Mouse (Mus musculus) forebrain, embryonic 16.5 days (tissue): ENCODE data around the gene Cacng3. TPM values are rescaled to one million over a fixed set of nuclear protein-coding genes. Genes with fewer than 3 reads are reported as not detected.
A peak's percentile ranks its signal among the peaks of the same experiment; 100 is the strongest.

Source experiments
- ATAC-seq: fragments of 200-750 bp; cut with Nextera tagmentation; 2 replicates; pipeline ENCODE4 v1.8.0; 2017; ENCODE audit warnings: mild to moderate bottlenecking, moderate library complexity
- H3K27ac ChIP-seq: fragments of 300-500 bp; sonication (generic); 2 replicates; pipeline ENCODE4 v1.5.1; 2014; ENCODE audit warnings: low read length, control low read depth
- H3K27me3 ChIP-seq: fragments of 300-500 bp; sonication (generic); replicated peaks from 2 replicates; pipeline ENCODE4 v1.6.1; 2014; ENCODE audit warnings: low read length; ENCODE audit not compliant: control insufficient read depth, insufficient read depth
- H3K36me3 ChIP-seq: fragments of 300-500 bp; sonication (generic); 2 replicates; pipeline ENCODE4 v1.6.1; 2014; ENCODE audit not compliant: control insufficient read depth, insufficient read depth
- H3K4me1 ChIP-seq: fragments of 300-500 bp; sonication (generic); replicated peaks from 2 replicates; pipeline ENCODE4 v1.6.1; 2014; ENCODE audit warnings: low read length; ENCODE audit not compliant: control insufficient read depth, insufficient read depth
- H3K4me2 ChIP-seq: fragments of 300-500 bp; sonication (generic); 2 replicates; pipeline ENCODE4 v1.6.1; 2014; ENCODE audit warnings: mild to moderate bottlenecking, low read length, control low read depth
- H3K4me3 ChIP-seq: fragments of 300-500 bp; sonication (generic); replicated peaks from 2 replicates; pipeline ENCODE4 v1.5.1; 2014; ENCODE audit warnings: mild to moderate bottlenecking, low read length, control low read depth
- H3K9ac ChIP-seq: fragments of 300-500 bp; sonication (generic); replicated peaks from 2 replicates; pipeline ENCODE4 v1.6.1; 2014; ENCODE audit warnings: low read depth, low read length, control low read depth
- H3K9me3 ChIP-seq: fragments of 300-500 bp; sonication (generic); 2 replicates; pipeline ENCODE4 v1.6.1; 2016; ENCODE audit warnings: low read length; ENCODE audit not compliant: control insufficient read depth
- WGBS: fragments of 180-500 bp; shearing (Covaris S2); extraction: QIAGEN DNeasy Blood & Tissue Kit; methylation state at CpG from one replicate; pipeline ENCODE4 v1.1.7; 2014; 5-methylcytosine and 5-hydroxymethylcytosine counted together
- polyA plus RNA-seq: library from polyadenylated mRNA; unstranded; fragments of >200 nt; fragmentation: Nextera tagmentation; extraction: Ambion mirVana; gene quantifications from 2 replicates; pipeline ENCODE4 v1.2.1, GENCODE M21; 2015

Cacng3 gene
- polyA plus RNA-seq, 1 experiment from 2014 or later, result 12.8 TPM

DNA sequence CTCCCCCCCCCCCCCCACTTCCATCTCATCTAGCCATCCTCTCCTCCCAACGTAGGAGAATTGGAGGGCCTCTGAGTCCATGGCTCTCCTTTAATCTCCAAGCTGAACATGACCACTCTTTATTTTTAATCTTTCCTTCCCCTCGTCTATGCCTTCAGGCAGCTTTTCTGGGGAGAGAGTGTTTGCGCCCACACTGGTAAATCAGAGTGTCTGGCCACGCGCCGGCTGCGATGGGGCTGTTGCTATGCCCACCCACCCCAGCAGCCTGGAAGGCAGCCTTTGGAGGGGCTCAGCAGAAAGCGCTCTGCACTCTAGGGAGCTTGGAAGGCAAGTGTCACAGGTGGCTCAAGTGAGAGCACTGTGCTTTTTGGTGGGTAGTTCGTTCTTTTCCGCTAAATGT is 21.0 kb upstream of the Cacng3 start:
- H3K27me3 ChIP-seq, result no peaks in the 10 kb centered on the region
- H3K4me3 ChIP-seq, result no peak overlapping the region
- no peak overlapping the region for H3K4me2 ChIP-seq
- 87% methylated on average over 10 of the region's 10 CpGs for WGBS
- ATAC-seq, result no peak
- H3K36me3 ChIP-seq, result no peaks in the 10 kb centered on the region
- H3K27ac ChIP-seq, result no peak overlapping the region
- H3K9ac ChIP-seq, result no peak overlapping the region
- H3K9me3 ChIP-seq, result no peaks in the 10 kb centered on the region
- H3K4me1 ChIP-seq, result no peaks in the 10 kb centered on the region

- Histone ChIP-seq H3K4me2 (no peak overlapping the region), H3K4me1 (no peaks in the 10 kb centered on the region), H3K27me3 (no peaks in the 10 kb centered on the region), H3K36me3 (no peaks in the 10 kb centered on the region), H3K27ac (no peak overlapping the region), H3K4me3 (no peak overlapping the region), H3K9ac (no peak overlapping the region), H3K9me3 (no peaks in the 10 kb centered on the region)
- ATAC-seq, result no peak
- WGBS, result 83% methylated on average over 3 of the region's 3 CpGs
Observed at GRCm38 (mm10) chr7:122652523-122652922, 17.8 kb upstream of the Cacng3 start.

GRCm38 (mm10) chr7:122656671-122657070 is 13.6 kb upstream of the Cacng3 start:
- Histone ChIP-seq H3K4me2 (no peak overlapping the region), H3K9me3 (no peaks in the 10 kb centered on the region), H3K4me1 (0 out of 2 replicates have a peak, but pooled peaks cover 2% of the 10 kb centered on the region), H3K9ac (no peak overlapping the region), H3K36me3 (no peaks in the 10 kb centered on the region), H3K27ac (no peak overlapping the region), H3K27me3 (no peaks in the 10 kb centered on the region), H3K4me3 (no peak overlapping the region)
- ATAC-seq, result no peak
- 90% methylated on average over 3 of the region's 3 CpGs for WGBS

DNA sequence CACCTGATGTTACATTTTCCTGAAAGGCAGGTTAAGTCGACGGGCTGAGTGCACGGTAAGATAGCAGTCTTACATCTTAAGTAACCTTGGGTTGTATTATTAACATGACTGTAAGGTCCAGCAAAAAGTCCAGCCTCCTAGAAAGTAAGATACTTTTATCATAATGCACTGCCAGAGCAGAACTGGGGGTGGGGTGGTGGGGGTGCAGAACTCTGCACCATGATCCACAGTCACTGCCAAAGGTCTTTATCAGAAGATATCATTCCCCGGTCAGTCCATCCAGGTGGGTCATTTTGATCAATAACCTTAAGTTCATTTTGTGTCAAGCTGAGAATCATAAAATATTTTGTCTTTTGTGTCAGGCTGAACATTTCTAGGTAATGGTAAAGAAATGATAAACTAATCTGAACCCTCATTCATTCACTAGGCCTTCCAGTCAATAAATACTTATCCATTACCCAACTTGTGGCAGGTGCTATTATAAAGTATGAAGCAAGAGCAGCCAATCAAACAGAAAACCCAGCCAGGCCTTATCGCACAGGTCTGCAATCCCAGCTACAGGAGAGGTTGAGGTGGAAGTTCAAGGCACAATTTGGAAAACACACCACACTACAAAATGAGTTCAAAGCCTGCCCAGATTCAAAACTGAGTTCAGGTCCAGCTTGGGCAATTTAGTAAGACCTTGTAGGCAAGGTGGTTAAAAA is 12.7 kb upstream of the Cacng3 start:
- H3K36me3 ChIP-seq, result no peaks in the 10 kb centered on the region
- H3K27ac ChIP-seq, result no peak overlapping the region
- no peaks in the 10 kb centered on the region for H3K9me3 ChIP-seq
- H3K27me3 ChIP-seq, result no peaks in the 10 kb centered on the region
- H3K4me2 ChIP-seq, result no peak overlapping the region
- no peak overlapping the region for H3K9ac ChIP-seq
- no peak overlapping the region for H3K4me3 ChIP-seq
- 91% methylated on average over 5 of the region's 5 CpGs for WGBS
- ATAC-seq, result no peak
- H3K4me1 ChIP-seq, result 0 out of 2 replicates have a peak, but pooled peaks cover 2% of the 10 kb centered on the region

DNA sequence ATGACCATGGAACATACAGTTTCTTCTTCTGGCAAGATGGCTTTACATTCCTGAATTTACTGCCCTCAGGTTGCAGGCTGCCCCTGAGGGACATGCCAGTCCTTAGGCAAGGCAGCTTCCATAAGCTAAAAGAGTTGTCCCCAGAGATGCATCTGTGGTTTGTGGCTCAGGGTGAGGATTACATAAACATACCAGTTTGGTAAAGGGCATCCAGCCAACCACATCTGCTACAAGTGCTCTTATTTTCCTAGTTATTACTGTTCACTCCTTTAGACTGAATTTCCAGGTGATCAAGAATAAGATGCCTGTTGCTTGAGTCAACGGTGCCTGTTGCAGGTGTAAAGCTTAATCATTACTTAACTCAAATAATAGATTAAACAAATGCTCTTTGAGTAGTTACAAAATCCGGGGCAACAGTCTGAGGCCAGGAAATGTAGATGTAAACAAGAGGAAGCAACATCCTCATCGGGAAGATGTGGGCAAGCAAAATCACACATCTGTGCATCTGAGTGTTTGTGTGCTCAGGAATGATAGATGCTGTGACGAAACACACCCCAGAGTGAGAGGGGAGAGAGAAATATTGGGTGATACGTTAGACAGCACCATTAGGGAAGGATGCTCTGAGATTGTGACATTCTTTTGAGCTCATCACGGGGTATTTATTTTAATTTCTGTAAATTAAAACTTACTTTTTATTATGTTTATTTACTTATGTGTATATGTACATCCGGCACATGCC is 4.8 kb upstream of the Cacng3 start:
- Histone ChIP-seq H3K9ac (no peak overlapping the region), H3K27ac (no peak overlapping the region), H3K4me3 (no peak overlapping the region), H3K4me1 (peaks cover 2% of the 10 kb centered on the region), H3K27me3 (peaks cover 5% of the 10 kb centered on the region; the same call in 1 of the 2 replicates), H3K4me2 (no peak overlapping the region), H3K36me3 (no peaks in the 10 kb centered on the region), H3K9me3 (no peaks in the 10 kb centered on the region)
- no peak for ATAC-seq
- WGBS, result 77% methylated on average over 7 of the region's 7 CpGs

DNA sequence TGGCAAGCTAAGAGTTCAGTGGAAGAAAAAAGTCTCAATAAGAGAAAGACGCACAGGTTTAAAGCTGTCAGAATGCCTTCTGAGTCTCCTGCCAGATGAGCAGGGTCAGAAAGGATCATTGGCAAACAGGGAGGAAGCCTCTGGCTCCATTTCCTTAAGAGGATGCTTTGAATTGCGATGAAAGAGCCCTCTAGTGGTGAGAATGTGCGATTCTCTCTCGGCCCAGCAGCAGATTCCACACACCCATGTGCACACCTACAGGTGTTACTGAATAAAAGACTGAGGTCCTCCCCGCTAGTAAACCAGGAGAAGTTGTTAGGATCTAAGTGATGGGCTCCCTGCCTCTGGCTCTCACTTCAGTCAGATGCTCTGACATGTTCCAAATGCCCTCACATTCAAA is 2.4 kb upstream of the Cacng3 start:
- Histone ChIP-seq H3K4me3 (no peak overlapping the region), H3K36me3 (no peaks in the 10 kb centered on the region), H3K4me2 (no peak overlapping the region), H3K9me3 (no peaks in the 10 kb centered on the region), H3K9ac (no peak overlapping the region), H3K27ac (no peak overlapping the region), H3K27me3 (peaks cover 9% of the 10 kb centered on the region; the same call in 1 of the 2 replicates), H3K4me1 (peaks cover 8% of the 10 kb centered on the region)
- WGBS, result 24% methylated on average over 5 of the region's 5 CpGs
- no peak for ATAC-seq

- WGBS, result 8% methylated on average over 42 of the region's 45 CpGs
- peaks cover 11% of the 10 kb centered on the region; the same call in 1 of the 2 replicates for H3K27me3 ChIP-seq
- H3K4me1 ChIP-seq, result peaks cover 8% of the 10 kb centered on the region
- ATAC-seq, result peak; percentile 77
- peak overlapping the region; percentile 53 for H3K9ac ChIP-seq
- no peaks in the 10 kb centered on the region for H3K9me3 ChIP-seq
- no peaks in the 10 kb centered on the region for H3K36me3 ChIP-seq
- H3K4me3 ChIP-seq, result peak overlapping the region; percentile 42
- peak overlapping the region; percentile 84 for H3K4me2 ChIP-seq
- H3K27ac ChIP-seq, result 0 out of 2 replicates have a peak overlapping the region, but pooled peaks have one; percentile 28
Observed at GRCm38 (mm10) chr7:122670873-122671641, 765 bp downstream of the Cacng3 start.

DNA sequence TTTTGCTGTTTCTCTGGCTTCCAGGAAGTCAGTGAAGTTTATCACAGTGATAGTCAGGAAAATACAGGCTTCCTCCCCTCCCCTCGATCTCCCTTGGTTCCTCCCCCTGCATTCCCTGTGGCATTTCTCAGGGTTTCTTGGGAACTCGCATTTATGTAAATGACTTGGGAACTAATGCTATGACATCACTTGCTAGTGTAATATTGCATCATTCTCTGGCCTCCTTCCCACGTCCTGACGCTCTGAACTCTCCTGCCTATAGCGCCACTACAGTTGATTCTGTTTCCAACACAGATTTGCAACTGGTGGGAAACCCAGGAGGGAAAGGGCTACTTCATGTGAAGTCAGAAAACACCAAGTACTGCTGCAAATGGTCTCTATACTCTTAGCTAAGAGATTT is 2.7 kb downstream of the Cacng3 start:
- Histone ChIP-seq H3K4me2 (peak overlapping the region; percentile 20), H3K9me3 (no peaks in the 10 kb centered on the region), H3K27me3 (peaks cover 10% of the 10 kb centered on the region; the same call in 1 of the 2 replicates), H3K4me3 (peak overlapping the region; percentile 19), H3K27ac (no peak overlapping the region), H3K9ac (no peak overlapping the region), H3K4me1 (peaks cover 8% of the 10 kb centered on the region), H3K36me3 (no peaks in the 10 kb centered on the region)
- WGBS, result 40% methylated on average over 5 of the region's 5 CpGs
- no peak for ATAC-seq

DNA sequence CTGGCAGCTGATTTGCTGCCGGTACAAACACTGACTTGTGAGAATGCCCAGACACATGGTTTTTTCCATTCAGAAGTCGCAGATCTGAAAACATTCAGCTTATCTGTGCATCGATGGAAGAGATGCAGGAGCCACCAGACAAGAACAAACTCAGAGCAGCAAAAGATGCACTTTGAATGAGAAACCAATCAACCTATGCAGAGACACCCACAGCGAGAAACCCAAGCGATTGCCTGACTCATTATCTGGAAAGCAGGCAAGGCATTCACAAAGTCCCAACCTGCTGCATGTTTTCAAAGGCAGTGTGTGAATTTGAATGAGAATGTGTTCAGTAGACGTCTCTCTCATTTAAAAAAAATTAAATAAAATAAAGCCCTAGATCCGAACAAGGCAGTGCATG is 4.9 kb downstream of the Cacng3 start:
- no peak for ATAC-seq
- peaks cover 8% of the 10 kb centered on the region for H3K4me1 ChIP-seq
- no peak overlapping the region for H3K4me3 ChIP-seq
- H3K27me3 ChIP-seq, result 0 out of 2 replicates have a peak, but pooled peaks cover 6% of the 10 kb centered on the region
- 59% methylated on average over 7 of the region's 7 CpGs for WGBS
- no peaks in the 10 kb centered on the region for H3K9me3 ChIP-seq
- H3K36me3 ChIP-seq, result no peaks in the 10 kb centered on the region
- no peak overlapping the region for H3K4me2 ChIP-seq
- no peak overlapping the region for H3K27ac ChIP-seq
- H3K9ac ChIP-seq, result no peak overlapping the region
